Mouse (Mus musculus) ES-E14 (cell line): ENCODE results near the gene Pcdh9.

Experiments
- CHD2 ChIP-seq: IDR thresholded peaks from 2 replicates; pipeline ENCODE4 v1.6.1; 2014; ENCODE audit warnings: mild to moderate bottlenecking, low read depth, low read length, inconsistent platforms
- ZC3H11A ChIP-seq: IDR thresholded peaks from 2 replicates; pipeline ENCODE4 v1.6.1; 2012; ENCODE audit warnings: low read depth, mild to moderate bottlenecking, inconsistent platforms, low read length, borderline replicate concordance

- TF ChIP-seq ZC3H11A (no peak), CHD2 (no peak)
Measured at GRCm38 (mm10) chr14:93846091-93846677, 44.3 kb downstream of the Pcdh9 start.
